Mouse (Mus musculus) heart, postnatal 0 days (tissue): ENCODE results near the gene Tnfsf13b. TPM values are rescaled to one million over a fixed set of nuclear protein-coding genes. Genes with fewer than 3 reads are reported as not detected.
A peak's percentile ranks its signal among the peaks of the same experiment; 100 is the strongest.

Experiments used
- ATAC-seq: fragments of 200-750 bp; cut with Nextera tagmentation; 2 replicates; pipeline ENCODE4 v1.8.0; 2017; ENCODE audit warnings: low read depth, moderate number of reproducible peaks, moderate library complexity; ENCODE audit not compliant: insufficient read depth
- DNase-seq: peaks from one replicate; pipeline ENCODE4 v3.0.0-alpha.2; 2016; ENCODE audit warnings: low spot score
- H3K27ac ChIP-seq: fragments of 300-500 bp; sonication (generic); 2 replicates; pipeline ENCODE4 v1.5.1; 2014; ENCODE audit warnings: low read depth, mild to moderate bottlenecking
- H3K27me3 ChIP-seq: fragments of 300-500 bp; sonication (generic); 2 replicates; pipeline ENCODE4 v1.6.1; 2014; ENCODE audit warnings: low read length, mixed read lengths; ENCODE audit not compliant: control insufficient read depth, insufficient read depth
- H3K36me3 ChIP-seq: fragments of 300-500 bp; sonication (generic); replicated peaks from 2 replicates; pipeline ENCODE4 v1.6.1; 2014; ENCODE audit warnings: low read length, mixed read lengths; ENCODE audit not compliant: control insufficient read depth, insufficient read depth
- H3K4me1 ChIP-seq: fragments of 300-500 bp; sonication (generic); 2 replicates; pipeline ENCODE4 v1.6.1; 2014; ENCODE audit warnings: antibody characterized with exemption; ENCODE audit not compliant: control insufficient read depth, insufficient read depth
- H3K4me2 ChIP-seq: fragments of 300-500 bp; sonication (generic); 2 replicates; pipeline ENCODE4 v1.6.1; 2014; ENCODE audit warnings: low read depth, mild to moderate bottlenecking, low read length, moderate library complexity
- H3K4me3 ChIP-seq: fragments of 300-500 bp; sonication (generic); 2 replicates; pipeline ENCODE4 v1.5.1; 2014; ENCODE audit warnings: low read depth, low read length
- H3K9ac ChIP-seq: fragments of 300-500 bp; sonication (generic); replicated peaks from 2 replicates; pipeline ENCODE4 v1.6.1; 2014; ENCODE audit warnings: low read depth, low read length, mixed read lengths
- H3K9me3 ChIP-seq: fragments of 300-500 bp; sonication (generic); replicated peaks from 2 replicates; pipeline ENCODE4 v1.6.1; 2016; ENCODE audit warnings: low read length; ENCODE audit not compliant: control insufficient read depth
- CTCF ChIP-seq: IDR thresholded peaks from 2 replicates; pipeline ENCODE4 v1.5.1; 2016; ENCODE audit warnings: antibody characterized with exemption, control low read depth, low read depth
- EP300 ChIP-seq: IDR thresholded peaks from 2 replicates; pipeline ENCODE4 v1.6.1; 2016; ENCODE audit warnings: antibody characterized with exemption, low read depth
- WGBS: fragments of 180-500 bp; shearing (Covaris S2); extraction: QIAGEN DNeasy Blood & Tissue Kit; methylation state at CpG from one replicate; pipeline ENCODE4 v1.1.7; 2014; 5-methylcytosine and 5-hydroxymethylcytosine counted together
- polyA plus RNA-seq: library from polyadenylated mRNA; unstranded; fragments of >200 nt; fragmentation: Nextera tagmentation; extraction: Ambion mirVana; gene quantifications from 2 replicates; pipeline ENCODE4 v1.2.1, GENCODE M21; 2015
- total RNA-seq: library from RNA; depleted of rRNA; stranded (reverse); fragments of >200 nt; gene quantifications from 2 replicates; pipeline ENCODE4 v1.2.3, GENCODE M21; 2014; ENCODE audit warnings: low replicate concordance

Gene Tnfsf13b
- total and polyA plus RNA-seq, 2 experiments from 2014 or later = 0.36 to 6.2 TPM

DNA sequence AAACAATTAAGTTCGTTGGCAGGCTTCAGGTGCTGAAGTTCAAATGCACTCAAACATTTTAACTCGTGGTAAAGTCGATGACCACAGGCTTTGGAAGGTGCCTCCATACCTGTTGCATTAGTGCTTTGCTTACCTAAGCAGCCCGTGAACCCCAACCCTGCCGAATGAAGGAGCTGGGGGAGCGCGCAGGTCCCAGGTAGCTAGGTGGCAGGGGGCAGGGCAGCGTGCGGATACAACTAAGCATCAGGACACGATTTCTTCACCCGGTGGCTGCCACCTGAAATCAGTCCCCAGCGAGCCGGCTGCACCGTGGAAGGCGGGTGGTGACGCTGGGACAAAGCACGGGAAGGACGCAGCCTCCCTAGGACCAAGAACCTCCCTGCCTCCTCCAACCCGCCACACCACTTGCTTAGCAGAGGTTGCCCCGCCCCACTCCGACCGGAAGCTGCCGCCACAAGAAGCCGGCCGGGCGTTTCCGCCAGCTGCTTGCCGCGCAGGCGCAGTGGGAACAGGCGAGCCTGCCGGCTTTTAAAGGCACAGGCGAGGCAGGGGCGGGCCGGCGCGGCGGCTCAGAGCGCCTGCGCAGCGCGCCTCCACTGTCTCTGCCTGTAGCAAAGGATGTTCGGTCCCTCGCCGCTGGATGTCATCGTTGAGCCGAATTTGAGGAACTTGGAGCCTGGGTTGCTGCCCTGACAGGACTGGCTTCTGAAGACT lies 30.2 kb upstream of the Tnfsf13b start:
- peak overlapping the region; percentile 56 for H3K9ac ChIP-seq
- DNase-seq (peak; percentile 98), ATAC-seq (peak; percentile 96)
- peak overlapping the region; percentile 77 for H3K4me2 ChIP-seq
- H3K4me3 ChIP-seq = peak overlapping the region; percentile 72
- H3K27me3 ChIP-seq = no peaks in the 10 kb centered on the region
- under 1% methylated on average over 46 of the region's 47 CpGs for WGBS
- peaks cover 23% of the 10 kb centered on the region for H3K4me1 ChIP-seq
- H3K9me3 ChIP-seq = no peaks in the 10 kb centered on the region
- TF ChIP-seq CTCF = peak; percentile 79
- TF ChIP-seq EP300 = no peak
- peaks cover 25% of the 10 kb centered on the region for H3K36me3 ChIP-seq
- H3K27ac ChIP-seq = peak overlapping the region; percentile 49; the same call in 1 of the 2 replicates

DNA sequence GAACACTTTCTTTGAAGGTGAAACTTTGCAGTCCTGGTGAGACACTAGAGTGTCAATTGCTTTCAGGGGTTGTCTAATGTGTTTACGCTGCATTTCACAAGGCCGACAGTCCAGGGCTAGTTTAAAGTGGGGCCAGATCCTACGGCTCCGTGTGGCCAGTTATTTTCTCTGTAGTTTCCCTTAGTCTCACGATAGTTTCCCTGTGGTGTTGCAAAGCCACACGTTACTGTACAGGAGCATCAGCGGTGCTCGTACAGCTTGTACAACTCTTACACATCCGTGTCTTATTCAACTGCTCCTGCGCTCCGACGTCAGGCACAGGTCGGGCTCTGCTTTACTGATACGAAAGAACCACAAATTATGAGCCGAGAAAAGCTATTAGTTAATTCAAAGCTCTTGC lies 29.3 kb upstream of the Tnfsf13b start:
- peak overlapping the region; percentile 93 for H3K27ac ChIP-seq
- H3K27me3 ChIP-seq = no peaks in the 10 kb centered on the region
- 0 out of 2 replicates have a peak overlapping the region, but pooled peaks have one; percentile 98 for H3K9ac ChIP-seq
- H3K4me3 ChIP-seq = peak overlapping the region; percentile 99
- no peaks in the 10 kb centered on the region for H3K9me3 ChIP-seq
- no peak for DNase-seq
- WGBS = 36% methylated on average over 15 of the region's 15 CpGs
- H3K36me3 ChIP-seq = peaks cover 15% of the 10 kb centered on the region
- peak overlapping the region; percentile 92 for H3K4me2 ChIP-seq
- TF ChIP-seq CTCF (no peak), EP300 (no peak)
- ATAC-seq = no peak
- peaks cover 23% of the 10 kb centered on the region for H3K4me1 ChIP-seq

DNA sequence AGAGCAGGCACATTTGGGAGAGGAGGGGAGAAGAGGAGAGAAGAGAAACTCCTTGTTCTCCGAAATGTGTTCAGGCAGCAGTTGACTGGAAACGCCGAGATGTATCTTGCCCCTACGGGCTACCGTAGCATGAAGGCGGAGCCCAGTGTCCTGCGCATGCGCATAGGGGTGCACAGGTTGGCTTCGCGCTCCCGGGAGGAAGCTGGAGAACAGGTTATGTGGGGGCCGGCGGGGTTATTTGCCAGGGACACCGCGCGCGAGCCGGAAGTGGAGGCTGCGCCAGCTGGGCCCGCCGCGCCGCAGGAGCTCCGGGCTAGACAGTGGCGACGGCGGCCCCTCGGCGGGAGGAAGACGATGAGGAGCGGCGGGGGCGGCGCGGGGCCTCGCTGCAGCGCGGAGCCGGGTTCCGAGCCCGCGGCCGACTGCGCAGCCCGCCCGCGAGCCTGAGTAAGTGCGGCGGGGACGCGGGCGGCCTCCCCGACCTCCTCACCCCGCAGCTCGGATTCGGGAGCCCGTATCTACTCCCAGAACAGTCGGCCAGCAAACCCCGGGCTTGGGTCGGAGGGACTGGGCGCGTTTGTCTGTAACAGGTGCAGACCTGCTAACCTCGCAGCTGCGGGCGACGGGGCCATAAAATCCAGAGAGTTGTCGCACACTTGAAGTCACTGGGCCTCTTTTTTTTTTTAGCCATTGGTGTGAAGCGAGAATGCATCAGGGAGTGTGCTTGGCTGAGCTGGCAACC lies 28.5 kb upstream of the Tnfsf13b start, which contains the start of the genes Lig4 and Abhd13:
TSS of gene Lig4 (minus strand) at position 114 of the 742 bp plus-strand sequence.
TSS of gene Abhd13 (plus strand) at position 135 of the 742 bp plus-strand sequence.
- ATAC-seq (peak; percentile 70), DNase-seq (peak; percentile 94)
- peak within 1 kb of the TSS; percentile 98 for H3K9ac ChIP-seq
- under 1% methylated on average over 67 of the region's 68 CpGs for WGBS
- TF ChIP-seq CTCF (no peak), EP300 (no peak)
- H3K9me3 ChIP-seq = no peaks in the 10 kb centered on the region
- no peaks in the 10 kb centered on the region for H3K27me3 ChIP-seq
- H3K4me2 ChIP-seq = peak within 1 kb of the TSS; percentile 92
- H3K36me3 ChIP-seq = peaks cover 9% of the 10 kb centered on the region
- H3K4me3 ChIP-seq = peak within 1 kb of the TSS; percentile 99
- H3K27ac ChIP-seq = peak within 1 kb of the TSS; percentile 93
- peaks cover 23% of the 10 kb centered on the region for H3K4me1 ChIP-seq

DNA sequence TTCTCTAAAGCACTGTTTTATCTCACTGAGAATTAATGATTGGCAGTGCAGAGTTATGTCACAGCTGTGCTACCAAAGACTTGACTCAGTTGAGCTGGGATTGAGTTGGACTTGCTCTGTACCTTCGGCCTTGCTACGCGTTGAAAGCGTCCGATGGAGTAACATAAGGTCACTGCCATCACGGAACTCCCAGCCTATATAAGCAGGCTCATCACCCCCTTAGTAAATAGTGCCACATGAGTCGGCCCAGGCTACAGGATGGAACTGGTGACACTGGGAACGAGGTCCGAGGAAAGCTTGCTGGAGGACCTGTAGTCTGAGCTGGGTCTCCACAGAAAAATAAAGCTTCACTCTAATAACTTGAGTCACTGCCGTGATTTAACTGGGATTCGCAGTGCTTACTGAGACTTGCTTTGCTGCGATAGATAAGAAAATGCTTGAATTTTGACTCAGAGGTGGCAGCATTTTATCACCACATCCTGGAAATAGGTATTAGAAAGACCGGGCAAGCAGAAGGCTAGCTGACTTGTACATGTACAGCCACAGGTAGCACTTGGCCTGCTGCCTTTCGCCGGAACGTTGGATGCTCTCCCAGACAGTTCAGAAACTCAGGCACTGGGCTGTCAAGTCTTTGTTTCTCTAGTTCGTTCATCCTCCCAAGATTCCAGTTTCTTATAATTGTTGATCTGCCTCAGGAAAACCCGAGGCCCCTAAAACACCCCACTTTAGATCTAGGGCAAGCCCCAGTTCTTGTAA lies 27.6 kb upstream of the Tnfsf13b start:
- H3K9ac ChIP-seq = peak overlapping the region; percentile 98
- H3K27ac ChIP-seq = no peak overlapping the region; the same call in 1 of the 2 replicates
- peaks cover 8% of the 10 kb centered on the region for H3K36me3 ChIP-seq
- H3K4me1 ChIP-seq = peaks cover 23% of the 10 kb centered on the region
- H3K4me3 ChIP-seq = peak overlapping the region; percentile 99
- peak overlapping the region; percentile 92 for H3K4me2 ChIP-seq
- H3K9me3 ChIP-seq = no peaks in the 10 kb centered on the region
- ATAC-seq (no peak), DNase-seq (no peak)
- no peaks in the 10 kb centered on the region for H3K27me3 ChIP-seq
- no peak for TF ChIP-seq EP300
- 41% methylated on average over 18 of the region's 18 CpGs for WGBS

DNA sequence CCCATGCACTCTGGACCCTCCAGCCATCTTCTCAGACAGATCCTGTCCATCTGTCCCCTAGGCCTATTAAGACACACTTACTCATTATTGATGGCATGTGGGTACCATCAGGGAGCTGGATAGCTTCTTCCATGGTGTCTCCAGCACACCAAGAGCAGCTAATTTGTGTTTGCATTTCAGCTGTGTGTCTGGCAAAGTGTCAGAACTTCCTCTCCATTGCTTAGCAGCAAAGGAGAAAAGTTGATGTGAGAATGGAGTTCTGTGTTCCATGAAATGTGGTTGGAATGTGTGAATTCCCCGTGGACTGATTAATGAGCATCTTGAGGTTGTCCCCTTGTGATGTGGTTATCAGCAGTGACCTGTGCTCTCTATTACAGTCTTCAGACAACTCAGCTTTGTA lies 26.5 kb upstream of the Tnfsf13b start:
- no peak overlapping the region for H3K27ac ChIP-seq
- peaks cover 23% of the 10 kb centered on the region for H3K4me1 ChIP-seq
- no peaks in the 10 kb centered on the region for H3K27me3 ChIP-seq
- H3K9me3 ChIP-seq = no peaks in the 10 kb centered on the region
- no peak overlapping the region for H3K9ac ChIP-seq
- no peak overlapping the region for H3K4me2 ChIP-seq
- WGBS = 45% methylated on average over 1 of the region's 1 CpGs
- peaks cover 14% of the 10 kb centered on the region for H3K36me3 ChIP-seq
- DNase-seq = no peak
- ATAC-seq = no peak
- TF ChIP-seq CTCF = no peak
- no peak for TF ChIP-seq EP300
- no peak overlapping the region for H3K4me3 ChIP-seq
